Mouse (Mus musculus) bone marrow, adult 2 months (tissue): ENCODE results near the gene Gm42417. TPM values are rescaled to one million over a fixed set of nuclear protein-coding genes. Genes with fewer than 3 reads are reported as not detected.

ENCODE experiments used
- H3K27ac ChIP-seq: fragments of 200-500 bp; 2 replicates; pipeline ENCODE4 v1.5.1; 2012; ENCODE audit warnings: low read depth, mild to moderate bottlenecking, control low read depth, inconsistent platforms, low read length; ENCODE audit not compliant: control insufficient read depth, poor library complexity, insufficient read depth
- H3K4me1 ChIP-seq: fragments of 200-500 bp; 2 replicates; pipeline ENCODE4 v1.6.1; 2011; ENCODE audit warnings: low read length; ENCODE audit not compliant: control insufficient read depth, insufficient read depth
- H3K4me3 ChIP-seq: fragments of 200-500 bp; replicated peaks from 2 replicates; pipeline ENCODE3; 2011; ENCODE audit warnings: mild to moderate bottlenecking, low read depth, low read length, control low read depth; ENCODE audit not compliant: control insufficient read depth
- CTCF ChIP-seq: fragments of 200-500 bp; IDR thresholded peaks from 2 replicates; pipeline ENCODE4 v1.5.1; 2011; ENCODE audit warnings: low read length, control low read depth; ENCODE audit not compliant: control insufficient read depth, insufficient read depth
- POLR2A ChIP-seq: fragments of 200-500 bp; IDR thresholded peaks from 2 replicates; pipeline ENCODE4 v1.6.1; 2011; ENCODE audit warnings: low read depth, mild to moderate bottlenecking, control low read depth, low read length, borderline replicate concordance; ENCODE audit not compliant: control insufficient read depth
- WGBS: fragments of 180-500 bp; shearing (Covaris S2); methylation state at CpG from one replicate; pipeline ENCODE4 v1.1.7; 2018; 5-methylcytosine and 5-hydroxymethylcytosine counted together
- polyA plus RNA-seq: library from polyadenylated mRNA; stranded (reverse); fragments of >200 nt; gene quantifications from 2 replicates; pipeline ENCODE4 v1.2.4, GENCODE M21; 2011; ENCODE audit warnings: low replicate concordance; ENCODE audit not compliant: missing spikeins, insufficient read depth, insufficient read length

The Gm42417 gene
- polyA plus RNA-seq, 1 experiment: not detected

GRCm38 (mm10) chr1:36576991-36577675, 37.9 kb upstream of the Gm42417 start:
- WGBS: 77% methylated on average over 6 of the region's 6 CpGs
- no peak overlapping the region for H3K4me3 ChIP-seq
- TF ChIP-seq CTCF (no peak), POLR2A (no peak)
- H3K4me1 ChIP-seq: no peaks in the 10 kb centered on the region
- H3K27ac ChIP-seq: no peak overlapping the region

DNA sequence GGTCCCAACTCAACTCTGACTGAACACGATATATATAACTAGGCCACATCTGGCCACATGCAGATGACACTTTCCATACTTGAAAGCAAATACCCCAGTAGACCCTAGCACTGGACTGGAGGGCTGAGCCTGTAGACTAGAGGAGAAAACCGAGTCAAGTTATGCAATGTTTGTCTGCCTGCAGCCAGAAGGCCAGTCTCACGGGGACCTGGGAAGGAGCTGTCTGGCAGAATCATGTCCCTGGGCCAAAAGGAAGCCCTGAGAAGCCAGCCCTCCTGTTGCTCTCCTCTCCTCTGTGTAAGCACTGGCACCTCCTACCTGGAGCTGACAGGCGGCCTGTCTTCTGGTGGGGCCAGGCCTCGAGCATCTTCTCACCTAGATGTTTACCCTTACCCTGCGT, 36.1 kb upstream of the Gm42417 start:
- no peaks in the 10 kb centered on the region for H3K4me1 ChIP-seq
- 67% methylated on average over 6 of the region's 6 CpGs for WGBS
- H3K4me3 ChIP-seq: no peak overlapping the region
- no peak overlapping the region for H3K27ac ChIP-seq
- TF ChIP-seq POLR2A: no peak
- TF ChIP-seq CTCF: no peak

GRCm38 (mm10) chr1:36574196-36574955, 35.1 kb upstream of the Gm42417 start:
- WGBS: 73% methylated on average over 5 of the region's 5 CpGs
- TF ChIP-seq POLR2A (no peak), CTCF (no peak)
- Histone ChIP-seq H3K4me1 (no peaks in the 10 kb centered on the region), H3K4me3 (no peak overlapping the region), H3K27ac (no peak overlapping the region)

- Histone ChIP-seq H3K4me1 (no peaks in the 10 kb centered on the region; the same call in 1 of the 2 replicates), H3K4me3 (no peak overlapping the region), H3K27ac (no peak overlapping the region)
- WGBS: 74% methylated on average over 8 of the region's 8 CpGs
- TF ChIP-seq POLR2A (no peak), CTCF (no peak)
These were observed 34.3 kb upstream of the Gm42417 start for GRCm38 (mm10) chr1:36573524-36573923.

GRCm38 (mm10) chr1:36572709-36573108, 33.5 kb upstream of the Gm42417 start:
- no peaks in the 10 kb centered on the region; the same call in 1 of the 2 replicates for H3K4me1 ChIP-seq
- H3K27ac ChIP-seq: no peak overlapping the region

GRCm38 (mm10) chr1:36572140-36572700, 33.0 kb upstream of the Gm42417 start:
- H3K27ac ChIP-seq: no peak overlapping the region
- no peak for TF ChIP-seq CTCF
- no peak for TF ChIP-seq POLR2A
- H3K4me3 ChIP-seq: no peak overlapping the region
- no peaks in the 10 kb centered on the region; the same call in 1 of the 2 replicates for H3K4me1 ChIP-seq
- 49% methylated on average over 2 of the region's 2 CpGs for WGBS

More at GRCm38 (mm10) chr1:36572709-36573108, 33.5 kb upstream of the Gm42417 start:
- H3K4me3 ChIP-seq: no peak overlapping the region
- WGBS: 67% methylated on average over 1 of the region's 1 CpGs
- TF ChIP-seq CTCF: no peak
- TF ChIP-seq POLR2A: no peak

GRCm38 (mm10) chr1:36571627-36572026, 32.4 kb upstream of the Gm42417 start:
- H3K4me1 ChIP-seq: no peaks in the 10 kb centered on the region; the same call in 1 of the 2 replicates
- no peak overlapping the region for H3K27ac ChIP-seq

GRCm38 (mm10) chr1:36570320-36570719, 31.1 kb upstream of the Gm42417 start:
- TF ChIP-seq POLR2A: no peak
- TF ChIP-seq CTCF: no peak
- WGBS: 86% methylated on average over 5 of the region's 5 CpGs
- Histone ChIP-seq H3K4me3 (no peak overlapping the region), H3K4me1 (no peaks in the 10 kb centered on the region; the same call in 1 of the 2 replicates), H3K27ac (no peak overlapping the region)

More at GRCm38 (mm10) chr1:36571627-36572026, 32.4 kb upstream of the Gm42417 start:
- WGBS: 11% methylated on average over 6 of the region's 6 CpGs
- TF ChIP-seq POLR2A: no peak
- no peak for TF ChIP-seq CTCF
- no peak overlapping the region for H3K4me3 ChIP-seq
